In genomic region chr2:83709896-83710524, GRCm38 (mm10) we compare ENCODE assay signal across 13 mouse cellular contexts. TPM values are rescaled to one million over a fixed set of nuclear protein-coding genes. Genes with fewer than 3 reads are reported as not detected.
DNase-seq lines count a peak whose midpoint lies in the region; ATAC-seq and TF ChIP-seq lines count a peak whose summit lies in the region.
"Had no signal": no experiment of that assay in that cellular context is flagged by ENCODE, and none has a peak within 500 bp of the region (broad histone marks: within the 10 kb centered on the region; RNA-seq: fewer than 3 reads in every experiment).

No protein-coding gene starts in this region.

- H3K4me1 ChIP-seq in midbrain, embryonic 11.5 days (ENCODE audit: control insufficient read depth, insufficient read depth, low read length), result no peaks in the 10 kb centered on the region
- no peaks in the 10 kb centered on the region for H3K4me1 ChIP-seq in midbrain, embryonic 15.5 days
- no peaks in the 10 kb centered on the region for H3K4me1 ChIP-seq in intestine, postnatal 0 days (replicated peaks; ENCODE audit: control insufficient read depth, insufficient read depth, low read length)
- H3K4me1 ChIP-seq: hindbrain, embryonic 15.5 days had no signal

- no peak for TF ChIP-seq CTCF in intestine, postnatal 0 days (IDR thresholded peaks at IDR 0.05; ENCODE audit: low read depth)

- DNase-seq in midbrain, embryonic 11.5 days (ENCODE audit: low spot score, missing footprints), result peak; percentile 51
- DNase-seq in kidney, postnatal 4 days, result peak; percentile 54 to 73
- DNase-seq in testis, postnatal 14 days (ENCODE audit: low spot score), result no peak
- DNase-seq in layer of hippocampus, adult 11-12 months (ENCODE audit: low spot score), result no peak
- no peak for DNase-seq in lung, adult 18-20 months
- DNase-seq: adrenal gland, postnatal 36 days; cerebellum, adult 8-10 months; thymus, adult 2 months had no signal

- ATAC-seq in midbrain, embryonic 11.5 days (ENCODE audit: low FRiP score), result no peak
- no peak for ATAC-seq in midbrain, embryonic 15.5 days (replicated peaks)
- peak; percentile 84 for ATAC-seq in intestine, postnatal 0 days

- 84% methylated on average over 11 of the region's 11 CpGs for WGBS in midbrain, embryonic 11.5 days
- WGBS in midbrain, embryonic 15.5 days, result 75% methylated on average over 11 of the region's 11 CpGs
- 13% methylated on average over 11 of the region's 11 CpGs for WGBS in intestine, postnatal 0 days

- H3K36me3 ChIP-seq in midbrain, embryonic 11.5 days (ENCODE audit: control insufficient read depth, insufficient read depth, low read length), result no peaks in the 10 kb centered on the region
- no peaks in the 10 kb centered on the region for H3K36me3 ChIP-seq in midbrain, embryonic 15.5 days (replicated peaks)
- no peaks in the 10 kb centered on the region for H3K36me3 ChIP-seq in intestine, postnatal 0 days (ENCODE audit: control insufficient read depth, insufficient read depth)
- H3K36me3 ChIP-seq: embryonic facial prominence, embryonic 13.5 days; hindbrain, embryonic 15.5 days; neural tube, embryonic 13.5 days had no signal

- no peak overlapping the region for H3K9ac ChIP-seq in midbrain, embryonic 11.5 days (ENCODE audit: low read length)
- H3K9ac ChIP-seq in midbrain, embryonic 15.5 days, result no peak overlapping the region
- H3K9ac ChIP-seq in intestine, postnatal 0 days (ENCODE audit: low read depth, low read length), result no peak overlapping the region
- H3K9ac ChIP-seq: embryonic facial prominence, embryonic 13.5 days; hindbrain, embryonic 15.5 days; neural tube, embryonic 13.5 days had no signal

- H3K27ac ChIP-seq in midbrain, embryonic 11.5 days (ENCODE audit: low read depth, low read length), result no peak overlapping the region
- H3K27ac ChIP-seq in midbrain, embryonic 15.5 days, result no peak overlapping the region
- H3K27ac ChIP-seq in intestine, postnatal 0 days (ENCODE audit: low read depth, low read length), result peak overlapping the region; percentile 57
- H3K27ac ChIP-seq: embryonic facial prominence, embryonic 13.5 days; hindbrain, embryonic 15.5 days; neural tube, embryonic 13.5 days had no signal

- no peaks in the 10 kb centered on the region for H3K9me3 ChIP-seq in midbrain, embryonic 11.5 days (ENCODE audit: control insufficient read depth, low read length)
- no peaks in the 10 kb centered on the region for H3K9me3 ChIP-seq in midbrain, embryonic 15.5 days
- H3K9me3 ChIP-seq in intestine, postnatal 0 days (ENCODE audit: control insufficient read depth), result no peaks in the 10 kb centered on the region
- H3K9me3 ChIP-seq: embryonic facial prominence, embryonic 13.5 days; hindbrain, embryonic 15.5 days; neural tube, embryonic 13.5 days had no signal

- H3K4me2 ChIP-seq in midbrain, embryonic 11.5 days, result no peak overlapping the region
- no peak overlapping the region for H3K4me2 ChIP-seq in midbrain, embryonic 15.5 days
- H3K4me2 ChIP-seq in intestine, postnatal 0 days (replicated peaks; ENCODE audit: low read depth), result peak overlapping the region; percentile 49
- H3K4me2 ChIP-seq: embryonic facial prominence, embryonic 13.5 days; hindbrain, embryonic 15.5 days; neural tube, embryonic 13.5 days had no signal

- no peaks in the 10 kb centered on the region for H3K27me3 ChIP-seq in midbrain, embryonic 11.5 days (ENCODE audit: control insufficient read depth, insufficient read depth, low read length)
- H3K27me3 ChIP-seq in midbrain, embryonic 15.5 days (replicated peaks), result no peaks in the 10 kb centered on the region
- no peaks in the 10 kb centered on the region for H3K27me3 ChIP-seq in intestine, postnatal 0 days (replicated peaks; ENCODE audit: control insufficient read depth, insufficient read depth, low read length)
- H3K27me3 ChIP-seq: embryonic facial prominence, embryonic 13.5 days; hindbrain, embryonic 15.5 days; neural tube, embryonic 13.5 days had no signal

- H3K4me3 ChIP-seq in midbrain, embryonic 11.5 days (ENCODE audit: low read depth, low read length), result no peak overlapping the region
- no peak overlapping the region for H3K4me3 ChIP-seq in midbrain, embryonic 15.5 days
- no peak overlapping the region for H3K4me3 ChIP-seq in intestine, postnatal 0 days (ENCODE audit: low read depth, low read length)
- H3K4me3 ChIP-seq: embryonic facial prominence, embryonic 13.5 days; hindbrain, embryonic 15.5 days; neural tube, embryonic 13.5 days had no signal

RNA-seq across cellular contexts. Expression of gene Itgav, which starts 14.2 kb away (rescaled TPM):
- polyA plus RNA-seq in midbrain, embryonic 11.5 days (2014; fragmentation: Nextera tagmentation; extraction: Ambion mirVana), result 40.5 and 41.7 TPM in 2 replicates
- 16.1 and 16.9 TPM in 2 replicates for polyA plus RNA-seq in midbrain, embryonic 15.5 days (2015; fragmentation: Nextera tagmentation; extraction: Ambion mirVana)
- 86.6 and 95.0 TPM in 2 replicates for polyA plus RNA-seq in intestine, postnatal 0 days (2015; fragmentation: Nextera tagmentation; extraction: Ambion mirVana)

Comparison
In these comparisons a context has a peak if more than half of its experiments do, and no peak if none do; other contexts are left out.
1. DNase-seq: peak in midbrain, embryonic 11.5 days (single experiment) and kidney, postnatal 4 days (2 of 2); none in testis, postnatal 14 days (single experiment), layer of hippocampus, adult 11-12 months (single experiment) and lung, adult 18-20 months (0 of 2).